Mouse (Mus musculus) stomach, adult 2 months (tissue): ENCODE results near the gene Rps6kb2. TPM values are rescaled to one million over a fixed set of nuclear protein-coding genes. Genes with fewer than 3 reads are reported as not detected.

Experiments used
- polyA plus RNA-seq: library from polyadenylated mRNA; depleted of rRNA; stranded (reverse); fragments of >200 nt; gene quantifications from 2 replicates; pipeline ENCODE4 v1.2.3, GENCODE M21; 2012; rRNA removed

The Rps6kb2 gene
- polyA plus RNA-seq = 37.1 and 39.1 TPM in 2 replicates

DNA sequence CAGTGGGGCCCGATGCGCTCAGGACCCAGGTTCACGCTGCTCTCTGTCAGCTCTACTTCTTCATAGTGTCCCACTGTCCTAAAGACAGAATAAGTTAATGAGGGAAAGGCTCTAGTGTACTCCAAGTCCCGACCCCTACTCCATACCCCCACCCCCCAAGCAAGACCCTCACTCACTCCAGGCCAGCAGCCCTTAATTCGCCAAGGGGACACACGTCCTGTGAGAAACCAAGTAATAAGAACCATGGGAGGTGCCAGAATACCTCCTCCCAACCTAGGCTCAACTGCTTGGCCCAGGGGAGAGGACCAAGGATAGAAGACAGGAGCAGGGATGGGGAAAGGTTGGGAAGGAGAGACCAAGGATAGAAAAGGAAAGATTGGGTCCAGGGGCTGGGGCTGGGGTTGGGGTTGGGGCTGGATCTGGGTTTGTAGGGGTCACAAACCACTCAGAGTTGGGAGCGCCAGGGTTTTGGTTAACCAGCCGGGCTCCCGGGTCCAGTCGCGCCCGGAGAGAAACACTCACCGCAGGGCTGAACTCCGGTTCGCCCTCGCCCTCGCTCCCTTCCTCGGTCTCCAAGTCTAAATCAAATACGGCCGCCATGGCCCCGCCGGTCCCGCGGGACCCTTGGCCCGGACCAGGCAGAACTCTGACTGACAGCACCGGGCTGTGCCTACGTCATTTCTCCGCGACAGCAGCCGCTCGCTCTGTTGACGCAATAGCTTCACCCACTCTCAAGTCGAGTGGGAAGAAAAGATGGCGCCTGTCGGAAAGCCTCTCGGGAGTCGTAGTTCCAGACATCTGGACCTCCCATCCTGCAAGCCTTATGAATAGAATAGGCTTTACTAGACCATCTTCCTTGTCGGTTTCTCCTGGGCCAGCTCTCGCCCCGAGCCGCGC lies at the start of gene Rps6kb2:
Gene Rps6kb2, minus strand, starts transcription at position 709 of the 897 bp plus-strand sequence.

GRCm38 (mm10) chr19:4201291-4201909 lies 38.2 kb upstream of the Rps6kb2 start, which contains the start of gene Rad9a:
TSS of gene Rad9a (minus strand) at chr19:4201662.

GRCm38 (mm10) chr19:4191528-4192250 lies 28.5 kb upstream of the Rps6kb2 start, which contains the start of gene Ppp1ca:
TSS of gene Ppp1ca (plus strand) at chr19:4192065.

GRCm38 (mm10) chr19:4190831-4191334 lies 27.7 kb upstream of the Rps6kb2 start, which contains the start of gene Tbc1d10c:
TSS of gene Tbc1d10c (minus strand) at chr19:4191284.

GRCm38 (mm10) chr19:4175368-4175947 lies 12.3 kb upstream of the Rps6kb2 start, which contains the start of gene Carns1:
TSS of gene Carns1 (minus strand) at chr19:4175479.

DNA sequence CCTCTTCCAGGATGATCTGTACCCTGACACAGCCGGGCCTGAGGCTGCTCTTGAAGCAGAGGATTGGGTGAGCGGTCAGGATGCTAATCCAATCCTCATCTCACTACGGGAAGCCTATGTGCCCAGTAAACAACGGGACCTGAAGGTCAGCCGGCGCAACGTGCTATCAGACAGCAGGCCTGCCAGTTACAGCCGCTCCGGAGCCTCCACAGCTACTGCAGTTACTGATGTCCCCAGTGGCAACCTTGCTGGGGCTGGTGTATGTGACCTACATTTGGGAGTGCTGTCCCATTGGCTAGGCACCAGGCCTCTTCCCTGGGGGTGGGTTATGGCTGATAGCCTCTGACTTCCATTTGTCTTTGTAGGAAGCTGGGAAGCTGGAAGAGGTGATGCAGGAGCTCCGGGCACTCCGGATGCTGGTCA lies 9.9 kb downstream of the Rps6kb2 start, which contains the start of gene Ptprcap:
Gene Ptprcap, plus strand, starts transcription at position 373 of the 423 bp plus-strand sequence.

DNA sequence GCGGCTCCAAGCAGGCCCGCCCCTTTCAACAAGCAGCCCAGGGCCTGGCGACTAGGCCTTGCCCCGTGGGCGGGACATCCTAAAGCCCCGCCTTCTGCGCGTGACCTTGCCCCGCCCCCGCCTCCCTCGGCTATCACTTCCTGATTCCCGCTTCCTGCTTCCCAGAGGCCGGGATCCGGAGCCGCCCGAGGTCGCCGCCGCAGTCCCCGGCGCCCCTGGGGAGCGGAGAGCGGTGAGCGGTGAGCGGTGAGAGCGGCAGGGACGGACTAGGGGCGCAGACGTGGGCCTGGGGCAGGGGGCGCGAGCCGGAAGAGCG lies 14.7 kb downstream of the Rps6kb2 start, which contains the start of gene Coro1b:
Gene Coro1b, plus strand, starts transcription at position 129 of the 316 bp plus-strand sequence.

GRCm38 (mm10) chr19:4143759-4144268 lies 19.3 kb downstream of the Rps6kb2 start, which contains the start of gene Cabp4:
TSS of gene Cabp4 (minus strand) at chr19:4144033.

GRCm38 (mm10) chr19:4139446-4139845 lies 23.7 kb downstream of the Rps6kb2 start, which contains the start of gene Gpr152:
TSS of gene Gpr152 (plus strand) at chr19:4139787.

DNA sequence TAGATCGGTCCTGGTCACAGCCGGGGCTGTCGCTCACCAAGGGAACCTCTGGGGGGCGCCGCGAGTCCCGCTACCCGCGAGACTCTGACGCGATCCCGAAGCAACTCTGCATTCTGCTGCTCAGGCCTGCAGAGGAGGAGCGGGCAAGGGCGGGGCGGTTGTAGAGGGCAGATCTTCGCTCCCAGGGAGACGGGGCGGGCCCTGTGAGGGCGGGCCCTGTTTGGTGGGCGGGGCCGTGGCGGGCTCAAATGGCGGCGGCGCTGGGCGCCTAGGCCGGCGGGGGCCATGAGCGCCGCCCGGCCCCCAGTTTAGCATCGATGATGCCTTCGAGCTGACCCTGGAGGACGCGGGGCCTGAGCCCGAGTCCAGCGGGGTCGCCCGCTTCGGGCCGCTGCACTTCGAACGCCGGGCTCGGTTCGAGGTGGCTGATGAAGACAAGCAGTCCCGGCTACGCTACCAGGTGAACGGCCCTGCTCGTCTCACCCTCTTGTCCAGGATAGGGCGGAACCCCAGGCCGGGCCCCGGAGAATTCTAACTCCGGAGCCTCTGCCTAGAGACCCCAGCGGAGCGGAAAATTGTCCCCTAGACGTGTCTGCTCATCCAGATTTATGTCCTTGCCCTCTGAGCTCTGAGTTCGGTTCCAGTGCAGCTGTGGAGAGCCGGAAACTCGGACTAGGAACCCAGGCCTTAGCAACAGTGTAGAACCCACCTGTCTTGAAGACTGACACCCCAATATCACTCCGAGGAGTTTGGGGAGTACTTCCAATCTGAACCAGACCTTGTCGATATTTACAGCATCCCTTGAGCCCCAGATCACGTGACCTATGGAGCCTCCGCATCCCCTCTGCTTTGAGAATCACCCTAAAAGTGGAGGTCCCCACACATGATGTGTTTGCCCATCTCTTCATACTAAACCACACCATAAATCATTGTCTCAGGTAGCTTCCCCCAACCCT lies 37.1 kb downstream of the Rps6kb2 start, which contains the start of gene Aip:
Gene Aip, minus strand, starts transcription at position 118 of the 956 bp plus-strand sequence.

Other genes with a start within 250 kb of the Rps6kb2 start
- gene Aldh3b1, start 233.5 kb downstream of the Rps6kb2 start, polyA plus RNA-seq = 2.0 TPM in 2 replicates
- 31.5 and 46.6 TPM in 2 replicates for gene Unc93b1, start 228.2 kb downstream of the Rps6kb2 start, polyA plus RNA-seq
- gene Aldh3b3, start 204.7 kb downstream of the Rps6kb2 start, polyA plus RNA-seq = 0.15 and 0.23 TPM in 2 replicates
- gene Aldh3b2, start 191.0 kb downstream of the Rps6kb2 start, polyA plus RNA-seq = 32.2 and 43.3 TPM in 2 replicates
- 11.4 and 16.6 TPM in 2 replicates for gene Acy3, start 176.8 kb downstream of the Rps6kb2 start, polyA plus RNA-seq
- gene Tbx10, start 170.6 kb downstream of the Rps6kb2 start, polyA plus RNA-seq = not detected in 2 replicates
- gene Nudt8, start 162.8 kb downstream of the Rps6kb2 start, polyA plus RNA-seq = 14.0 and 30.7 TPM in 2 replicates
- gene Gm49405, start 162.7 kb downstream of the Rps6kb2 start, polyA plus RNA-seq = 0.82 and 1.4 TPM in 2 replicates
- 6.4 and 6.9 TPM in 2 replicates for gene Doc2g, start 160.0 kb downstream of the Rps6kb2 start, polyA plus RNA-seq
- 125 and 129 TPM in 2 replicates for gene Ndufv1, start 150.5 kb downstream of the Rps6kb2 start, polyA plus RNA-seq
- gene Gstp1, start 125.4 kb downstream of the Rps6kb2 start, polyA plus RNA-seq = 1,477 and 1,578 TPM in 2 replicates
- gene Gstp2, start 117.3 kb downstream of the Rps6kb2 start, polyA plus RNA-seq = 160 and 194 TPM in 2 replicates
- gene Gstp3, start 103.8 kb downstream of the Rps6kb2 start, polyA plus RNA-seq = 1.6 and 1.9 TPM in 2 replicates
- gene Cabp2, start 81.8 kb downstream of the Rps6kb2 start, polyA plus RNA-seq = not detected in 2 replicates
- 155 and 221 TPM in 2 replicates for gene Cdk2ap2, start 66.2 kb downstream of the Rps6kb2 start, polyA plus RNA-seq
- 68.7 and 72.3 TPM in 2 replicates for gene Pitpnm1, start 63.4 kb downstream of the Rps6kb2 start, polyA plus RNA-seq
- 25.6 and 32.7 TPM in 2 replicates for gene Aip, start 37.5 kb downstream of the Rps6kb2 start, polyA plus RNA-seq
- not detected in 2 replicates for gene Gpr152, start 23.6 kb downstream of the Rps6kb2 start, polyA plus RNA-seq
- gene Cabp4, start 19.3 kb downstream of the Rps6kb2 start, polyA plus RNA-seq = not detected in 2 replicates
- gene Coro1b, start 14.7 kb downstream of the Rps6kb2 start, polyA plus RNA-seq = 140 and 142 TPM in 2 replicates
- 25.8 and 51.7 TPM in 2 replicates for gene Ptprcap, start 9.8 kb downstream of the Rps6kb2 start, polyA plus RNA-seq
- 4.6 and 5.3 TPM in 2 replicates for gene Carns1, start 12.1 kb upstream of the Rps6kb2 start, polyA plus RNA-seq
- 1.5 and 5.0 TPM in 2 replicates for gene Tbc1d10c, start 27.9 kb upstream of the Rps6kb2 start, polyA plus RNA-seq
- gene Ppp1ca, start 28.7 kb upstream of the Rps6kb2 start, polyA plus RNA-seq = 202 and 205 TPM in 2 replicates
- gene Rad9a, start 38.3 kb upstream of the Rps6kb2 start, polyA plus RNA-seq = 8.0 and 9.5 TPM in 2 replicates
- 6.8 and 7.5 TPM in 2 replicates for gene Clcf1, start 50.9 kb upstream of the Rps6kb2 start, polyA plus RNA-seq
- not detected in 2 replicates for gene AC109138.7, start 51.0 kb upstream of the Rps6kb2 start, polyA plus RNA-seq
- gene Pold4, start 68.5 kb upstream of the Rps6kb2 start, polyA plus RNA-seq = 55.0 and 65.2 TPM in 2 replicates
- gene Ssh3, start 105.8 kb upstream of the Rps6kb2 start, polyA plus RNA-seq = 70.7 and 85.1 TPM in 2 replicates
- 5.5 and 7.2 TPM in 2 replicates for gene Ankrd13d, start 119.8 kb upstream of the Rps6kb2 start, polyA plus RNA-seq
- 54.8 and 71.4 TPM in 2 replicates for gene Grk2, start 142.9 kb upstream of the Rps6kb2 start, polyA plus RNA-seq
- 17.9 and 22.2 TPM in 2 replicates for gene Kdm2a, start 234.9 kb upstream of the Rps6kb2 start, polyA plus RNA-seq